In the genomic region with DNA sequence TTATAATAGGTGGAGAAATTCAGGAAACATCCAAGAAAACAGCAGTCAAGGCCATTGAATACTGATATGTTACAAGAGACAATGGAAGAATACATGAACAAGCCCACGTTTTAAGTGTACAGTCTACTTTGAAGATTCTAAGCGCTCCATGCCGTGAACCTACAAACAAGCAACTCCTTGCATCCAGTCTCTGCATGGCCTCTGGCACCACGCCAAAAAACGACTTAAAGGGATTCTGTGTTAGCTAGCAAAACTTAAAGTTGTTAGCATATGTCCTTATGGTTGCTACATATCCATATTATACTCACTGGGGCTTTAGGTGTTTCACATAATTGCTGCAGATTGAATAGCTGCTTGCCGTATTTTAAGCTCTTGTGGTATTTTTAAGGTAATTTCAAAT, we compare ENCODE assay signal across 23 mouse cellular contexts.
DNase-seq lines count a peak whose midpoint lies in the region; ATAC-seq and TF ChIP-seq lines count a peak whose summit lies in the region.
"Had no signal": no experiment of that assay in that cellular context is flagged by ENCODE, and none has a peak within 500 bp of the region (broad histone marks: within the 10 kb centered on the region; RNA-seq: fewer than 3 reads in every experiment).

No protein-coding gene starts in this region.

- H3K36me3 ChIP-seq in hindbrain, postnatal 0 days (ENCODE audit: insufficient read depth, low read length), result no peaks in the 10 kb centered on the region
- no peaks in the 10 kb centered on the region for H3K36me3 ChIP-seq in hindbrain, embryonic 16.5 days (ENCODE audit: control insufficient read depth, insufficient read depth, low read length)
- H3K36me3 ChIP-seq in midbrain, embryonic 14.5 days (ENCODE audit: control insufficient read depth, insufficient read depth, low read length), result no peaks in the 10 kb centered on the region
- H3K36me3 ChIP-seq in midbrain, embryonic 15.5 days (replicated peaks), result no peaks in the 10 kb centered on the region
- H3K36me3 ChIP-seq: hindbrain, embryonic 13.5 days; intestine, embryonic 15.5 days; limb, embryonic 13.5 days; liver, embryonic 15.5 days had no signal

- no peak for ATAC-seq in hindbrain, postnatal 0 days
- ATAC-seq in hindbrain, embryonic 16.5 days, result no peak
- no peak for ATAC-seq in midbrain, embryonic 14.5 days (ENCODE audit: low FRiP score, low TSS enrichment)
- ATAC-seq in midbrain, embryonic 15.5 days (replicated peaks), result no peak
- no peak for ATAC-seq in CD4-positive, CD25-positive, alpha-beta regulatory T cell, adult 4 months
- ATAC-seq: activated CD4-positive, CD25-positive, alpha-beta regulatory T cell, adult 4 months; intestine, embryonic 15.5 days; Patski had no signal

- H3K4me3 ChIP-seq in hindbrain, postnatal 0 days (ENCODE audit: low read length), result no peak overlapping the region
- H3K4me3 ChIP-seq in hindbrain, embryonic 16.5 days (ENCODE audit: low read length), result no peak overlapping the region
- H3K4me3 ChIP-seq in midbrain, embryonic 14.5 days (replicated peaks; ENCODE audit: low read depth, low read length), result no peak overlapping the region
- H3K4me3 ChIP-seq in midbrain, embryonic 15.5 days, result no peak overlapping the region
- H3K4me3 ChIP-seq: gastrocnemius, adult 2 months; hindbrain, embryonic 13.5 days; intestine, embryonic 15.5 days; layer of hippocampus, adult 2 months; limb, embryonic 13.5 days; liver, embryonic 15.5 days had no signal

- H3K27ac ChIP-seq in hindbrain, postnatal 0 days, result no peak overlapping the region
- no peak overlapping the region for H3K27ac ChIP-seq in hindbrain, embryonic 16.5 days (ENCODE audit: low read depth, low read length)
- no peak overlapping the region for H3K27ac ChIP-seq in midbrain, embryonic 14.5 days (replicated peaks; ENCODE audit: low read depth, low read length)
- H3K27ac ChIP-seq in midbrain, embryonic 15.5 days, result no peak overlapping the region
- H3K27ac ChIP-seq: gastrocnemius, adult 2 months; hindbrain, embryonic 13.5 days; intestine, embryonic 15.5 days; layer of hippocampus, adult 2 months; limb, embryonic 13.5 days; liver, embryonic 15.5 days; macrophage had no signal

- DNase-seq in cerebellum, postnatal 25 days, result peak; percentile 3 to 23
- DNase-seq in cerebellum, postnatal 36 days, result no peak
- peak; percentile 63 for DNase-seq in hindbrain, postnatal 0 days (ENCODE audit: low spot score)
- DNase-seq in midbrain, embryonic 14.5 days, result peak; percentile 57
- DNase-seq in ZHBTc4 (ENCODE audit: low read depth, low spot score), result peak; percentile 10
- DNase-seq: adrenal gland, adult 8-10 months; cerebellum, adult 9-10 months; gastrocnemius, adult 2 months; kidney, adult 9 months; kidney, postnatal 25 days; right cerebral cortex, postnatal 14 days; thymus, postnatal 25 days had no signal

- no peak overlapping the region for H3K4me2 ChIP-seq in hindbrain, postnatal 0 days (ENCODE audit: low read depth, low read length)
- H3K4me2 ChIP-seq in hindbrain, embryonic 16.5 days (ENCODE audit: low read length), result no peak overlapping the region
- H3K4me2 ChIP-seq in midbrain, embryonic 14.5 days (ENCODE audit: low read length), result no peak overlapping the region
- no peak overlapping the region for H3K4me2 ChIP-seq in midbrain, embryonic 15.5 days
- H3K4me2 ChIP-seq: hindbrain, embryonic 13.5 days; intestine, embryonic 15.5 days; limb, embryonic 13.5 days; liver, embryonic 15.5 days had no signal

- H3K9ac ChIP-seq in hindbrain, postnatal 0 days (replicated peaks; ENCODE audit: low read length), result no peak overlapping the region
- no peak overlapping the region for H3K9ac ChIP-seq in hindbrain, embryonic 16.5 days (ENCODE audit: low read depth, low read length)
- no peak overlapping the region for H3K9ac ChIP-seq in midbrain, embryonic 14.5 days (replicated peaks; ENCODE audit: low read length)
- no peak overlapping the region for H3K9ac ChIP-seq in midbrain, embryonic 15.5 days
- H3K9ac ChIP-seq: hindbrain, embryonic 13.5 days; intestine, embryonic 15.5 days; limb, embryonic 13.5 days; liver, embryonic 15.5 days had no signal

- no peaks in the 10 kb centered on the region for H3K27me3 ChIP-seq in hindbrain, postnatal 0 days (ENCODE audit: insufficient read depth, low read length)
- H3K27me3 ChIP-seq in hindbrain, embryonic 16.5 days (replicated peaks; ENCODE audit: control insufficient read depth, insufficient read depth, low read length), result no peaks in the 10 kb centered on the region
- H3K27me3 ChIP-seq in midbrain, embryonic 14.5 days (ENCODE audit: control insufficient read depth, insufficient read depth, low read length), result no peaks in the 10 kb centered on the region
- H3K27me3 ChIP-seq in midbrain, embryonic 15.5 days (replicated peaks), result no peaks in the 10 kb centered on the region
- H3K27me3 ChIP-seq: hindbrain, embryonic 13.5 days; intestine, embryonic 15.5 days; limb, embryonic 13.5 days; liver, embryonic 15.5 days; Patski had no signal

- no peak for TF ChIP-seq CTCF in hindbrain, postnatal 0 days (IDR thresholded peaks at IDR 0.05; ENCODE audit: low read depth)

- 39% methylated on average over 6 of the region's 6 CpGs for WGBS in hindbrain, postnatal 0 days
- 47% methylated on average over 6 of the region's 6 CpGs for WGBS in hindbrain, embryonic 16.5 days
- 68% methylated on average over 6 of the region's 6 CpGs for WGBS in midbrain, embryonic 14.5 days
- 62% methylated on average over 6 of the region's 6 CpGs for WGBS in midbrain, embryonic 15.5 days

- no peaks in the 10 kb centered on the region for H3K4me1 ChIP-seq in hindbrain, postnatal 0 days (ENCODE audit: insufficient read depth, low read length)
- H3K4me1 ChIP-seq in hindbrain, embryonic 16.5 days (ENCODE audit: control insufficient read depth, insufficient read depth, low read depth, low read length), result no peaks in the 10 kb centered on the region
- no peaks in the 10 kb centered on the region for H3K4me1 ChIP-seq in midbrain, embryonic 14.5 days (ENCODE audit: control insufficient read depth, insufficient read depth, low read length)
- H3K4me1 ChIP-seq in midbrain, embryonic 15.5 days, result no peaks in the 10 kb centered on the region
- H3K4me1 ChIP-seq: hindbrain, embryonic 13.5 days; intestine, embryonic 15.5 days; limb, embryonic 13.5 days; liver, embryonic 15.5 days had no signal

- H3K9me3 ChIP-seq in hindbrain, postnatal 0 days (ENCODE audit: low read length), result no peaks in the 10 kb centered on the region
- no peaks in the 10 kb centered on the region for H3K9me3 ChIP-seq in hindbrain, embryonic 16.5 days (ENCODE audit: control insufficient read depth, low read length)
- no peaks in the 10 kb centered on the region for H3K9me3 ChIP-seq in midbrain, embryonic 14.5 days (ENCODE audit: control insufficient read depth, low read length)
- H3K9me3 ChIP-seq in midbrain, embryonic 15.5 days, result no peaks in the 10 kb centered on the region
- H3K9me3 ChIP-seq: hindbrain, embryonic 13.5 days; intestine, embryonic 15.5 days; limb, embryonic 13.5 days; liver, embryonic 15.5 days had no signal

Comparison
In these comparisons a context has a peak if more than half of its experiments do, and no peak if none do; other contexts are left out.
1. DNase-seq: peak in cerebellum, postnatal 25 days (2 of 2), hindbrain, postnatal 0 days (single experiment), midbrain, embryonic 14.5 days (single experiment) and ZHBTc4 (single experiment); none in cerebellum, postnatal 36 days (0 of 2).